Mouse (Mus musculus) embryonic facial prominence, embryonic 14.5 days (tissue): ENCODE measurements around the gene Vezt. TPM values are rescaled to one million over a fixed set of nuclear protein-coding genes. Genes with fewer than 3 reads are reported as not detected.

Source experiments
- ATAC-seq: fragments of 200-750 bp; cut with Nextera tagmentation; 2 replicates; pipeline ENCODE4 v1.8.0; 2017; ENCODE audit warnings: low read depth, moderate number of reproducible peaks, moderate TSS enrichment
- DNase-seq: peaks from one replicate; pipeline ENCODE4 v3.0.0-alpha.2; 2015; ENCODE audit warnings: low spot score
- H3K27ac ChIP-seq: fragments of 300-500 bp; sonication (generic); replicated peaks from 2 replicates; pipeline ENCODE4 v1.5.1; 2014; ENCODE audit warnings: low read depth, mild to moderate bottlenecking, low read length, moderate library complexity
- H3K27me3 ChIP-seq: fragments of 300-500 bp; sonication (generic); replicated peaks from 2 replicates; pipeline ENCODE4 v1.6.1; 2014; ENCODE audit warnings: low read length; ENCODE audit not compliant: control insufficient read depth, insufficient read depth
- H3K36me3 ChIP-seq: fragments of 300-500 bp; sonication (generic); 2 replicates; pipeline ENCODE4 v1.6.1; 2014; ENCODE audit warnings: low read length, mixed read lengths; ENCODE audit not compliant: control insufficient read depth, insufficient read depth
- H3K4me1 ChIP-seq: fragments of 300-500 bp; sonication (generic); 2 replicates; pipeline ENCODE4 v1.6.1; 2014; ENCODE audit warnings: antibody characterized with exemption, low read length; ENCODE audit not compliant: control insufficient read depth, insufficient read depth
- H3K4me2 ChIP-seq: fragments of 300-500 bp; sonication (generic); 2 replicates; pipeline ENCODE4 v1.6.1; 2014; ENCODE audit warnings: low read depth, mild to moderate bottlenecking, low read length, moderate library complexity, mixed read lengths
- H3K4me3 ChIP-seq: fragments of 300-500 bp; sonication (generic); 2 replicates; pipeline ENCODE4 v1.5.1; 2014; ENCODE audit warnings: low read depth, mild to moderate bottlenecking, low read length
- H3K9ac ChIP-seq: fragments of 300-500 bp; sonication (generic); 2 replicates; pipeline ENCODE4 v1.6.1; 2014; ENCODE audit warnings: low read depth, mild to moderate bottlenecking, low read length, moderate library complexity, mixed read lengths
- H3K9me3 ChIP-seq: fragments of 300-500 bp; sonication (generic); 2 replicates; pipeline ENCODE4 v1.6.1; 2016; ENCODE audit warnings: low read length; ENCODE audit not compliant: control insufficient read depth
- WGBS: fragments of 180-500 bp; shearing (Covaris S2); extraction: QIAGEN DNeasy Blood & Tissue Kit; methylation state at CpG from one replicate; pipeline ENCODE4 v1.1.7; 2014; 5-methylcytosine and 5-hydroxymethylcytosine counted together
- polyA plus RNA-seq: library from polyadenylated mRNA; unstranded; fragments of >200 nt; fragmentation: Nextera tagmentation; extraction: Ambion mirVana; gene quantifications from 2 replicates; pipeline ENCODE4 v1.2.1, GENCODE M21; 2014

Gene Vezt
- polyA plus RNA-seq, 1 experiment from 2014 or later = 29.0 TPM

GRCm38 (mm10) chr10:93938844-93939271 is 96.8 kb downstream of the Vezt start:
- DNase-seq = no peak
- no peaks in the 10 kb centered on the region for H3K9me3 ChIP-seq
- no peaks in the 10 kb centered on the region; the same call in 1 of the 2 replicates for H3K4me1 ChIP-seq
- no peak overlapping the region for H3K27ac ChIP-seq
- no peaks in the 10 kb centered on the region for H3K27me3 ChIP-seq
- H3K4me3 ChIP-seq = no peak overlapping the region
- no peak overlapping the region for H3K9ac ChIP-seq
- ATAC-seq = no peak
- H3K36me3 ChIP-seq = no peaks in the 10 kb centered on the region
- WGBS = 85% methylated on average over 20 of the region's 20 CpGs
- no peak overlapping the region for H3K4me2 ChIP-seq

- Histone ChIP-seq H3K4me2 (no peak overlapping the region), H3K4me1 (no peaks in the 10 kb centered on the region), H3K27me3 (no peaks in the 10 kb centered on the region), H3K9me3 (no peaks in the 10 kb centered on the region), H3K4me3 (no peak overlapping the region), H3K9ac (no peak overlapping the region), H3K27ac (no peak overlapping the region), H3K36me3 (no peaks in the 10 kb centered on the region)
- ATAC-seq = peak; percentile 70
- DNase-seq = peak; percentile 84
- WGBS = 37% methylated on average over 9 of the region's 9 CpGs
Observed at GRCm38 (mm10) chr10:93933980-93934379, 101.6 kb downstream of the Vezt start.

GRCm38 (mm10) chr10:93932861-93933260 is 102.8 kb downstream of the Vezt start:
- no peak overlapping the region for H3K9ac ChIP-seq
- ATAC-seq (peak; percentile 75), DNase-seq (peak; percentile 79)
- no peaks in the 10 kb centered on the region for H3K4me1 ChIP-seq
- no peaks in the 10 kb centered on the region for H3K36me3 ChIP-seq
- H3K27ac ChIP-seq = no peak overlapping the region
- no peak overlapping the region for H3K4me3 ChIP-seq
- H3K9me3 ChIP-seq = no peaks in the 10 kb centered on the region
- no peak overlapping the region for H3K4me2 ChIP-seq
- 44% methylated on average over 5 of the region's 5 CpGs for WGBS
- no peaks in the 10 kb centered on the region for H3K27me3 ChIP-seq

GRCm38 (mm10) chr10:93932020-93932419 is 103.6 kb downstream of the Vezt start:
- no peak overlapping the region for H3K27ac ChIP-seq
- H3K9me3 ChIP-seq = no peaks in the 10 kb centered on the region
- no peaks in the 10 kb centered on the region for H3K36me3 ChIP-seq
- H3K9ac ChIP-seq = no peak overlapping the region
- no peaks in the 10 kb centered on the region for H3K4me1 ChIP-seq
- no peak overlapping the region for H3K4me3 ChIP-seq
- no peaks in the 10 kb centered on the region for H3K27me3 ChIP-seq
- DNase-seq (no peak), ATAC-seq (no peak)
- H3K4me2 ChIP-seq = no peak overlapping the region
- 52% methylated on average over 5 of the region's 5 CpGs for WGBS

- ATAC-seq = no peak
- Histone ChIP-seq H3K4me2 (no peak overlapping the region), H3K4me3 (no peak overlapping the region), H3K27me3 (no peaks in the 10 kb centered on the region), H3K27ac (no peak overlapping the region), H3K9ac (no peak overlapping the region), H3K4me1 (no peaks in the 10 kb centered on the region), H3K9me3 (no peaks in the 10 kb centered on the region), H3K36me3 (no peaks in the 10 kb centered on the region)
- DNase-seq = no peak
- 53% methylated on average over 9 of the region's 9 CpGs for WGBS
Observed at GRCm38 (mm10) chr10:93931431-93931830, 104.2 kb downstream of the Vezt start.

- Histone ChIP-seq H3K27ac (no peak overlapping the region), H3K4me1 (no peaks in the 10 kb centered on the region), H3K27me3 (no peaks in the 10 kb centered on the region), H3K4me2 (no peak overlapping the region), H3K4me3 (no peak overlapping the region), H3K9ac (no peak overlapping the region), H3K36me3 (no peaks in the 10 kb centered on the region), H3K9me3 (no peaks in the 10 kb centered on the region)
- ATAC-seq = no peak; the same call in 1 of the 2 replicates
- 63% methylated on average over 4 of the region's 4 CpGs for WGBS
- DNase-seq = no peak
Observed at GRCm38 (mm10) chr10:93930236-93930824, 105.3 kb downstream of the Vezt start.

GRCm38 (mm10) chr10:93924666-93925065 is 111.0 kb downstream of the Vezt start:
- Histone ChIP-seq H3K9me3 (no peaks in the 10 kb centered on the region), H3K4me2 (no peak overlapping the region), H3K9ac (no peak overlapping the region), H3K27me3 (no peaks in the 10 kb centered on the region), H3K4me3 (no peak overlapping the region), H3K4me1 (no peaks in the 10 kb centered on the region), H3K27ac (no peak overlapping the region), H3K36me3 (no peaks in the 10 kb centered on the region)
- DNase-seq = no peak
- no peak for ATAC-seq
- 79% methylated on average over 5 of the region's 5 CpGs for WGBS

GRCm38 (mm10) chr10:93921160-93921559 is 114.5 kb downstream of the Vezt start:
- WGBS = 96% methylated on average over 4 of the region's 4 CpGs
- no peaks in the 10 kb centered on the region for H3K9me3 ChIP-seq

GRCm38 (mm10) chr10:93919227-93919626 is 116.4 kb downstream of the Vezt start:
- WGBS = 43% methylated on average over 13 of the region's 13 CpGs
- no peaks in the 10 kb centered on the region for H3K36me3 ChIP-seq
- no peak overlapping the region for H3K9ac ChIP-seq
- no peaks in the 10 kb centered on the region for H3K27me3 ChIP-seq
- DNase-seq (peak; percentile 77), ATAC-seq (no peak)
- H3K4me3 ChIP-seq = no peak overlapping the region
- peak overlapping the region; percentile 63 for H3K27ac ChIP-seq
- peaks cover 22% of the 10 kb centered on the region for H3K4me1 ChIP-seq
- no peaks in the 10 kb centered on the region for H3K9me3 ChIP-seq
- 0 out of 2 replicates have a peak overlapping the region, but pooled peaks have one; percentile 10 for H3K4me2 ChIP-seq

More at GRCm38 (mm10) chr10:93921160-93921559, 114.5 kb downstream of the Vezt start:
- Histone ChIP-seq H3K27ac (no peak overlapping the region), H3K4me3 (no peak overlapping the region), H3K4me1 (peaks cover 12% of the 10 kb centered on the region; the same call in 1 of the 2 replicates), H3K9ac (no peak overlapping the region), H3K4me2 (no peak overlapping the region), H3K27me3 (no peaks in the 10 kb centered on the region), H3K36me3 (no peaks in the 10 kb centered on the region)
- ATAC-seq (no peak), DNase-seq (no peak)
